Mouse (Mus musculus) C2C12 (cell line): ENCODE results near the gene Cdk14.

Source experiments
- CTCF ChIP-seq: IDR thresholded peaks from one replicate; pipeline ENCODE4 v1.5.1; 2011; ENCODE audit not compliant: control insufficient read depth, insufficient read depth, insufficient read length
- MYOD1 ChIP-seq: IDR thresholded peaks from one replicate; pipeline ENCODE4 v1.6.1; 2011; ENCODE audit warnings: low read depth; ENCODE audit not compliant: control insufficient read depth, insufficient read length
- USF1 ChIP-seq: IDR thresholded peaks from one replicate; pipeline ENCODE4 v1.6.1; 2011; ENCODE audit warnings: low read depth, mild to moderate bottlenecking, control low read depth, moderate library complexity

DNA sequence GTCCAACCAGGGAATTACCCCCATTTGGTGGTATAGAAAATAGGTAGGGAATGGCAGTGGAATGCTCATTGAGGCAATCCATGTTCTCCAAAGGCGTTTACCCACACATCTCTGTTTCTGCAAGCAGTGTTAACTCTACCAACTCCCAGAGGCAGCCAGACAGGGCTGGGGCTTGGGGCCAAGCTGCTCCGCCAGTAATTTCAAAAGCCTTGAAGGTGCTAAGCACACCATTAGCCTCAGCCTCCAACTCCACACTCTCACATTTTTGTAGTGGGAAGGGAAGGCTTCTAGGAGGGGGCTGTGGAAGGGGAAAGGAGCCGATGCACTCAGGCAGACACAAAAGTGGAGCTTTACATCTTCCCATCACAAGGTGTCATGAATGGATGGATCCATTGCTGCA, 525.1 kb downstream of the Cdk14 start:
- TF ChIP-seq CTCF: no peak
- no peak for TF ChIP-seq USF1
- no peak for TF ChIP-seq MYOD1
